Mouse (Mus musculus) olfactory bulb, adult 2 months (tissue): Measurements from ENCODE around the gene Lamc1. TPM values are rescaled to one million over a fixed set of nuclear protein-coding genes. Genes with fewer than 3 reads are reported as not detected.
A peak's percentile ranks its signal among the peaks of the same experiment; 100 is the strongest.
"Not testable (repeated sequence)": the region's sequence is repeated elsewhere in the genome, so short reads cannot be mapped to it uniquely, and the experiment has no call there.

Experiments
- H3K27ac ChIP-seq: fragments of 200-500 bp; 2 replicates; pipeline ENCODE4 v1.5.1; 2012; ENCODE audit warnings: low read depth, low read length; ENCODE audit not compliant: insufficient read depth
- H3K4me1 ChIP-seq: fragments of 200-500 bp; 2 replicates; pipeline ENCODE4 v1.6.1; 2012; ENCODE audit warnings: low read length; ENCODE audit not compliant: control insufficient read depth, insufficient read depth
- H3K4me3 ChIP-seq: fragments of 200-500 bp; 2 replicates; pipeline ENCODE4 v1.5.1; 2012; ENCODE audit warnings: mild to moderate bottlenecking, low read depth, low read length, moderate library complexity; ENCODE audit not compliant: insufficient read depth
- CTCF ChIP-seq: fragments of 200-500 bp; IDR thresholded peaks from 2 replicates; pipeline ENCODE4 v1.5.1; 2012; ENCODE audit warnings: low read depth, mild to moderate bottlenecking, low read length, moderate library complexity; ENCODE audit not compliant: insufficient read depth
- POLR2A ChIP-seq: fragments of 200-500 bp; IDR thresholded peaks from 2 replicates; pipeline ENCODE4 v1.6.1; 2012; ENCODE audit warnings: mild to moderate bottlenecking, low read depth, low read length, moderate library complexity; ENCODE audit not compliant: insufficient read depth
- WGBS: fragments of 180-500 bp; shearing (Covaris S2); methylation state at CpG from one replicate; pipeline ENCODE4 v1.1.7; 2018; 5-methylcytosine and 5-hydroxymethylcytosine counted together
- polyA plus RNA-seq: library from polyadenylated mRNA; stranded (reverse); fragments of >200 nt; gene quantifications from 2 replicates; pipeline ENCODE4 v1.2.4, GENCODE M21; 2012; ENCODE audit warnings: low replicate concordance; ENCODE audit not compliant: missing spikeins, insufficient read depth, insufficient read length

Gene Lamc1
- polyA plus RNA-seq, 1 experiment: not detected

DNA sequence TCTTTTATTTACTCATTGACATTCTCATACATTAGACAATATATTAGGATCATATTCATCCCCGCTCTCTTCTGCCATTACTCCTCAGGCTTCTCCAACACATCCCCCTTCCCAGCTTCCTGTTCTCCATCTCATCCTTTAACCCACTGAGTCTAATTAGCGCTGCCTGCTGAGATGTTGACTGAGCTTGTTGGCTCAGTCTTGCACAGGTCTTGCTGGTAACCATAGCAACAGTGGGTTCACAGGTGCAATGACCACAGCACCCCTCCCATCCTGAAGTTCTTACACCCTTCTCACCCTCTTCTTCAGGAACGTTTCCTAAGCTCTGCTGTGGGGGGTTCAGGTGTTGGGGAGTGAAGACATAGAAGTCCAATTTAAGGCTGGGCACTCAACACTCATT is 28.0 kb upstream of the Lamc1 start:
- Histone ChIP-seq H3K27ac (no peak overlapping the region), H3K4me3 (no peak overlapping the region), H3K4me1 (no peaks in the 10 kb centered on the region)
- TF ChIP-seq CTCF (no peak), POLR2A (no peak)
- 52% methylated on average over 3 of the region's 3 CpGs for WGBS

DNA sequence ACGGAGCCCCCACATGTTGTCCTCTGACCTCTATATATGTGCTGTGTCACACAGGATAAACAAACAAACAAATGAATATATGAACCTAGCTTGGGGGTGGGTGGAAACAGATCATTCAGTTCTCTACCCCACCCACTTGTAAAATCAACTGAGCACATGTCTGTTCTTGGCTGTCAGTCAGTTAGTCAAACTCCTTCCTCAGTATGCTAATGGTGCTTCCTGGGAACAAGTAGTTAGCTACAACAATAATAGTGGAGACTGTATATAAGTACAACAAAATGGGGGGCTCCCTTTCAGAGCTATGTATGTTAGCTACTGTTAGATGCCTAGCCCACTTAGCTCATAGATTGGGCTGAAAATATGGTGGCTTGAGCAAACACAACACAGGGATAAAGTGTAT is 24.6 kb upstream of the Lamc1 start:
- no peaks in the 10 kb centered on the region for H3K4me1 ChIP-seq
- H3K27ac ChIP-seq: no peak overlapping the region
- 98% methylated on average over 1 of the region's 1 CpGs for WGBS
- TF ChIP-seq POLR2A (no peak), CTCF (no peak)
- H3K4me3 ChIP-seq: no peak overlapping the region

DNA sequence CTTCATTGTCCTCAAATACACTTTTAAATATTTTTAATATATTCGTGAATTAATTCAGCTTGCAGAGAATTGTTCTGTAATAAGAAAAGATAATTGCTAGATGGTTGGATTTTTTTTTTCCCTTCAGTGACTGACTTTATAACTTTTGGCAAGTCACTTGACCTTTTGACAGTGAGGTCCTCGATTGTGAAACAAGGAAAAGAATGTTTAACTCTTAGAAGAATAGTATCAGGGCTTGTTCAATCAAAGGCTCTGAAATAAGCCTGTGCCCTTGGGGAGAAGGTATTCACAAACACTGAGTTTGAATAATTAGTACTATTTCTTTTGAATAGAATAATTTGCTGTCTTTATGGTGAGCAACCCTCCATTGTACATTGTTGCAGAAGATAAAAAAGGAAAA is 21.9 kb upstream of the Lamc1 start:
- 55% methylated on average over 2 of the region's 2 CpGs for WGBS
- Histone ChIP-seq H3K4me3 (no peak overlapping the region), H3K27ac (no peak overlapping the region), H3K4me1 (no peaks in the 10 kb centered on the region)
- TF ChIP-seq CTCF (no peak), POLR2A (no peak)

DNA sequence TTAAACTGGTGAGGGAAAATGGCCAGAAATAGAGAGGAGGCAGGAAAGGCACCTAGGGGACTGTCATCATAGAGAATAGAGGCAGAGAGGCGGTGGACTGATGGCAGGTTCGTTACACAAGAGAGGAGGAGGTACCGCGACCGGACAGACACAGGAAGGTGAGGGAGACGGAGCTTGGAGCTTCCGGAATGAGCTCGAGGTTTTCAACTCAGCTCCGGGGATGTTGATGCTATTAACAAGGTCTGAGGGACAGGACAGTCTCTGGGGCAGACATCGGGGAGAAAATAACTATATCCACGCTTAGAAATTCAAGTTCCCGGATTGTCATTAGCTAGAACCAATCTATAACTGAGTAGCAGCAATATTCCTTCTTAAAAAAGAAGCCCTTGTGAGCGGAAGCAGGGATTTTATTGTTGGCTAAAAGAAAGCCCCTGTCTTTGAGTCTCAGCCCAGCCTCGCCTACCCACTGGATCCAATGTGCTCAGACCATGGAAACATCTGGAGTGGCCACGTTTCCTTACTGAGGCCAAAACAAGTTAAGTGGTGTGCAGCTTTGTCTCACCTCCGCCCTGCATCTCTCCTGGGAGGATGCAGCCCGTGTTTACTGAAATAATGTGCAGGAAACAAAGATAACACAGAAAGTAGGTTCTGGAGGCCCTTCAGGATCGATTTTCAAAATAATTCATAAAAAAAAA is 21.3 kb upstream of the Lamc1 start:
- no peak for TF ChIP-seq POLR2A
- no peak for TF ChIP-seq CTCF
- Histone ChIP-seq H3K27ac (no peak overlapping the region), H3K4me1 (no peaks in the 10 kb centered on the region), H3K4me3 (no peak overlapping the region)
- 68% methylated on average over 18 of the region's 18 CpGs for WGBS

DNA sequence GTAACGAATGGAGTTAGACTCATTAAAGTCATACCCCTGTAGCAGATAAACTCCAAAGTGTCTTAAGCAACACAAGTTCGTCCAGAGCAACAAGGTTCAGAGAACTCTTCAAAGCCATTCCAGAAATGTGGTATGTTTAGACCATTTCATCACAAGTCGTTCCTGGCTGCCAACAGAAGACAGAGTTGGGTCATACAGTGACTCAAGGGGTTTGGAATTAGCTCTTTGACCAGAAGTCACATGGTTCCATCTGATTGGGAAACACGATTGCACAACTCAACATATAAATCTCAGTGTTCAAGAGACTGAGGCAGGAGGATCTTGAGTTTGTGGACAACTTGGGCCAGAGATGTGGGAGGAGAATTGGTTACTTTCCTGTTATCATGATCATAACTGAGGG is 18.4 kb upstream of the Lamc1 start:
- Histone ChIP-seq H3K4me1 (no peaks in the 10 kb centered on the region; the same call in 1 of the 2 replicates), H3K27ac (no peak overlapping the region), H3K4me3 (no peak overlapping the region)
- 87% methylated on average over 4 of the region's 4 CpGs for WGBS
- TF ChIP-seq POLR2A (no peak), CTCF (no peak)

DNA sequence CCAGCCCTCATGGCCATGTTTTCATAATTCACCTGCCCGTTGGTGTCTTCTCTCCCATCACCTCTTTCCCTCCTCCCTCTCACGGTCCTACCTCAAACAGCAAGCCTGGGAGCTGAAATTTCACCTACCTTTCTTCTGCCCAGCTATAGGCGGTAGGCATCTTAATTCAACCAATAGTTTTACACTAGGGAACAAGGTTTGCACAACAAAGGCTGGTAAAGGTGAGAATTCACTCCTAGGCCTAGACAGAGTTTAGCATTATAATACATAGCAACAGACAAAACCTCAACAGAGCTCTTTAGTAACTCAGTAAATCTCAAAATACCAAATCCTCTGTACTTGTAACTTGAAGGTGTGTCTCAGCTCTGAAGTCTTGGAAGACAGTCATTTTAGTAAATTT is 15.1 kb upstream of the Lamc1 start:
- H3K4me1 ChIP-seq: no peaks in the 10 kb centered on the region; the same call in none of the 2 replicates
- no peak overlapping the region for H3K27ac ChIP-seq
- no peak overlapping the region for H3K4me3 ChIP-seq
- WGBS: 89% methylated on average over 3 of the region's 3 CpGs
- TF ChIP-seq CTCF: no peak
- no peak for TF ChIP-seq POLR2A

DNA sequence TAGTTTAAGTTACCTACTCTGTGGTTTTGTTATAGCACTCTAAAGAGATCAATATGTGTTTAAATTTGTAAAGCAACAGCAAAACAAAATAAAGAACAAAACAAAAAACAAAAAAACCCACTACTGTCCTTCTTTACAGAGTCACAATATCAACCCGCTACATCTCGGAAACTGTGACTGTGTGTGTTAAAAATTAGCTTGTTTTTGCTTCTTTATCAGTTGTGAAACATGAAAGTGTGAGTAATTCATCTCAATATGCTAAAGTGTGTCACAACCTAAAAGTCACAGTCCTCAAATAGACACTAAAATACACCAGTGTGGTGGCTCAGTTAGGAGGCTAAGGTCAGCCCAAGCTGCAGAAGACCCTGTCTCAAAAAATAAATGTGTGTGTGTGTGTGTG is 14.5 kb upstream of the Lamc1 start:
- H3K4me1 ChIP-seq: no peaks in the 10 kb centered on the region; the same call in none of the 2 replicates
- H3K27ac ChIP-seq: no peak overlapping the region
- TF ChIP-seq CTCF: no peak
- no peak for TF ChIP-seq POLR2A
- 91% methylated on average over 2 of the region's 2 CpGs for WGBS
- H3K4me3 ChIP-seq: no peak overlapping the region

DNA sequence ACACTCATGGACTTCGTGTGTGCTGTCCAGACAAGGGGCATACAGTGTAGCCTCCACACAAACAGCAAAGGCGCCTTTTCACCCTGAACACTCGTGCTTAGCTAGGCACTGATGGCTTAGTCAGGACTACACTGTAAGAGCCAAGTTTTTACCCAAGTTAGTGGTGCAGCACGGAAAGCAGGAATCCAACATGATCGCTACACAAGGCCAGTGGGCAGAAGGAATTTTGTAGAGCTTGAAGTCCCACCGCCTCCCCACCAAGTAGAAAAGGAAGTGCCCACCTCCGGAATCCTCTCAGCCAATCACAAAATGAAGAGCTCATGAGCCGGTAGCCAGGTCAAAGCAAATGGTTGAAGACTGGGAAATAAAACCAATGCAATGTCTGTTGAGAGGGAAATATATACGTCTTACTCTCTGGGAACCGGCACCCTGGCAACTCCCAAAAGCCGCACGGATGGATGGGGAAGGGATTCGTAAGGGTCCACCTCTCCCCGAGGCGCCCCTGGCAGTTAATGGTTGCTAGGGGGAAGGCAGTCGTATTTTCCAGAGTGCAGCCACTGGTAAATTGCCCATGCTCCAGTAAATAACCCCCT is 13.2 kb upstream of the Lamc1 start:
- WGBS: 51% methylated on average over 16 of the region's 16 CpGs
- no peak for TF ChIP-seq CTCF
- TF ChIP-seq POLR2A: no peak
- Histone ChIP-seq H3K4me1 (no peaks in the 10 kb centered on the region; the same call in none of the 2 replicates), H3K4me3 (peak overlapping the region; percentile 29), H3K27ac (no peak overlapping the region)

DNA sequence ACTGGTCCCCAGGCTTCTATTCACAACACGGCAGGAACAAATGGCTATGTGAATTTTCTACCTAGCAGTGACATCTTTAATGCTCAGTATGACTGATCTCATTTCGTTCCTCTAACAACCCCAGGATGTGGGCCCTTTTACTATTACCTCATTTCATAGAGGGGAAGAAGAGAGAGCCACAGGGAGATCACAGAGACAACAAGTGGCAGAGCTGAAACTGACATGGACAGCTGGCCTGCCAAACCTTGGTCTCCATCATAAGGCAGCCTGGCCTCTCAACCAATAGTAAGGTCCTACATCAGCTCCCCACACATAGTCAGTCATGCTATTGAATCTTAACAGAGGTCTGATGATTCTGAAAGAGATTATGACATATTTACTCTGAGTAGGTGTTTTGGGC is 12.4 kb upstream of the Lamc1 start:
- Histone ChIP-seq H3K4me3 (no peak overlapping the region), H3K4me1 (no peaks in the 10 kb centered on the region; the same call in none of the 2 replicates), H3K27ac (no peak overlapping the region)
- TF ChIP-seq CTCF: no peak
- TF ChIP-seq POLR2A: no peak
- 88% methylated on average over 2 of the region's 2 CpGs for WGBS

DNA sequence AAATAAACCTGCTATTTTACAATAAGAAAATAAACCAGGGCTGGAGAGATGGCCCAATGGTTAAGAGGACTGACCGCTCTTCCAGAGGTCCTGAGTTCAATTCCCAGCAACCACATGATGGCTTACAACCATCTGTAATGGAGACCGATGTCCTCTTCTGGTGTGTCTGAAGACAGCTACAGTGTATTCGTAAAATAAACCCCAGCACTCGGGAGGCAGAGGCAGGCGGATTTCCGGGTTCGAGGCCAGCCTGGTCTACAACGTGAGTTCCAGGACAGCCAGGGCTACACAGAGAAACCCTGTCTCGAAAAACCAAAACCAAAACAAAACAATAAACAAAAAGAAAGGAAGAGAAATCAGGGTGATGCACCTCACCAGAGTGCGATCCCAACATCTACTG is 2.9 kb upstream of the Lamc1 start:
- WGBS: 96% methylated on average over 10 of the region's 10 CpGs
- not testable (repeated sequence) for H3K4me3 ChIP-seq, H3K4me1 ChIP-seq, H3K27ac ChIP-seq
